25 mouse cellular contexts compared by ENCODE assay signal in the genomic region with DNA sequence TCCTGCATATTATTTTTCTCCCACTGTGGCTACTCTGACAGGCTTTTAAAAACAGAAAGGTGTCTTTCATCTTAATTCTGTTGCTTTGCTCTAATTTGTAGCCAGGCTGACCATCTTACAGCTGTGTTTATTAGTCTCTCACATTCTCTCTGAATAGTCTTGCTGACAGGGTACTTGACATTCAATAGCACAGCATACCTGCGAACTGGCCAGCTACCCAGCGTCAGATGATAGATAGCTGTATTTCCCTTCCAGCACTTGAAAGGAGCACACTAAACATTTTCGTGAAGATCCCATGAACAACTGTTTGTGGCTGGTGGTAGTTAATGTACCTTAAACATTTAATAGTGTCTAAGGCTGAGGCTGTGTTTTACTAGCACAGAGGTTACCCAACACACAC.
DNase-seq lines count a peak whose midpoint lies in the region; ATAC-seq and TF ChIP-seq lines count a peak whose summit lies in the region.
"Had no signal": no experiment of that assay in that cellular context is flagged by ENCODE, and none has a peak within 500 bp of the region (broad histone marks: within the 10 kb centered on the region; RNA-seq: fewer than 3 reads in every experiment).

No protein-coding gene starts in this region.

- ATAC-seq in heart, embryonic 13.5 days (ENCODE audit: extremely low read depth, insufficient number of reproducible peaks, low FRiP score, low TSS enrichment) = no peak
- no peak for ATAC-seq in inflammation-experienced regulatory T-cells, adult 6 months
- ATAC-seq: forebrain, embryonic 13.5 days; forebrain, embryonic 16.5 days; intestine, embryonic 15.5 days; Patski had no signal

- no peaks in the 10 kb centered on the region for H3K36me3 ChIP-seq in heart, embryonic 13.5 days
- H3K36me3 ChIP-seq in heart, adult 2 months (ENCODE audit: control insufficient read depth, insufficient read depth, low read length) = no peaks in the 10 kb centered on the region
- no peaks in the 10 kb centered on the region for H3K36me3 ChIP-seq in heart, embryonic 10.5 days
- H3K36me3 ChIP-seq: forebrain, embryonic 10.5 days; G1E; hindbrain, embryonic 12.5 days; hindbrain, embryonic 15.5 days; intestine, embryonic 15.5 days had no signal

- no peak overlapping the region for H3K4me3 ChIP-seq in gastrocnemius, adult 2 months
- H3K4me3 ChIP-seq in heart, embryonic 13.5 days = no peak overlapping the region
- H3K4me3 ChIP-seq in heart, adult 2 months = no peak overlapping the region
- H3K4me3 ChIP-seq in heart, embryonic 10.5 days = no peak overlapping the region
- H3K4me3 ChIP-seq: forebrain, embryonic 10.5 days; forebrain, embryonic 13.5 days; hindbrain, embryonic 12.5 days; hindbrain, embryonic 15.5 days; intestine, embryonic 15.5 days had no signal

- 27% methylated on average over 3 of the region's 3 CpGs for WGBS in heart, embryonic 13.5 days
- 66% methylated on average over 3 of the region's 3 CpGs for WGBS in heart, adult 2 months
- 30% methylated on average over 3 of the region's 3 CpGs for WGBS in heart, embryonic 10.5 days

- no peak overlapping the region for H3K9ac ChIP-seq in heart, embryonic 13.5 days
- H3K9ac ChIP-seq in heart, adult 2 months (ENCODE audit: low read depth, low read length) = no peak overlapping the region
- H3K9ac ChIP-seq: forebrain, embryonic 13.5 days; hindbrain, embryonic 12.5 days; hindbrain, embryonic 15.5 days; intestine, embryonic 15.5 days had no signal

- intact Hi-C loops in gastrocnemius, adult 2 months (cut with DNase I) = no loop called here
- intact Hi-C loops in gastrocnemius, postnatal 36 days (cut with DNase I) = no loop called here
- intact Hi-C loops in heart, adult 2 months (cut with DNase I) = no loop called here
- intact Hi-C loops in heart, postnatal 10 days (cut with DNase I) = no loop called here

- H3K27ac ChIP-seq in gastrocnemius, adult 2 months = peak overlapping the region; percentile 71
- H3K27ac ChIP-seq in heart, embryonic 13.5 days (replicated peaks) = no peak overlapping the region
- no peak overlapping the region for H3K27ac ChIP-seq in heart, adult 2 months
- no peak overlapping the region for H3K27ac ChIP-seq in heart, embryonic 10.5 days
- H3K27ac ChIP-seq: forebrain, embryonic 10.5 days; forebrain, embryonic 13.5 days; hindbrain, embryonic 12.5 days; hindbrain, embryonic 15.5 days; intestine, embryonic 15.5 days had no signal

- peak; percentile 66 for DNase-seq in gastrocnemius, adult 2 months
- DNase-seq in gastrocnemius, postnatal 36 days = no peak
- no peak for DNase-seq in heart, adult 2 months
- DNase-seq in heart, postnatal 10 days = peak; percentile 23 to 36
- DNase-seq in heart, embryonic 10.5 days (ENCODE audit: low spot score) = no peak
- DNase-seq: adrenal gland, postnatal 10 days; adrenal gland, postnatal 36 days; B cell, adult 2 months; cerebellum, adult 18-20 months; cerebellum, adult 9-10 months; cerebellum, postnatal 14 days; kidney, adult 11 months; kidney, adult 8-10 months had no signal

- no peak for TF ChIP-seq CTCF in gastrocnemius, adult 2 months (IDR thresholded peaks at IDR 0.05)
- TF ChIP-seq CTCF in heart, adult 2 months (IDR thresholded peaks at IDR 0.05) = no peak

- peak overlapping the region; percentile 27; the same call in 1 of the 2 replicates for H3K4me2 ChIP-seq in heart, embryonic 13.5 days
- H3K4me2 ChIP-seq: forebrain, embryonic 13.5 days; heart, embryonic 11.5 days; hindbrain, embryonic 12.5 days; hindbrain, embryonic 15.5 days; intestine, embryonic 15.5 days had no signal

- no peak for TF ChIP-seq POLR2A in heart, adult 2 months (IDR thresholded peaks at IDR 0.05; ENCODE audit: insufficient read depth, low read depth, low read length)

- no peak for TF ChIP-seq EP300 in heart, adult 2 months (IDR thresholded peaks at IDR 0.05; ENCODE audit: insufficient read depth, low read depth, low read length)

- H3K79me2 ChIP-seq in heart, adult 2 months (replicated peaks; ENCODE audit: control insufficient read depth, insufficient read depth, low read length) = no peaks in the 10 kb centered on the region

- H3K9me3 ChIP-seq in heart, embryonic 13.5 days = no peaks in the 10 kb centered on the region
- H3K9me3 ChIP-seq in heart, embryonic 10.5 days = no peaks in the 10 kb centered on the region
- H3K9me3 ChIP-seq: forebrain, embryonic 10.5 days; forebrain, embryonic 13.5 days; hindbrain, embryonic 12.5 days; hindbrain, embryonic 15.5 days; intestine, embryonic 15.5 days had no signal

- peaks cover 36% of the 10 kb centered on the region for H3K4me1 ChIP-seq in heart, embryonic 13.5 days
- H3K4me1 ChIP-seq in heart, adult 2 months (ENCODE audit: control insufficient read depth, insufficient read depth, low read length) = no peaks in the 10 kb centered on the region
- H3K4me1 ChIP-seq in heart, embryonic 10.5 days = peaks cover 39% of the 10 kb centered on the region
- H3K4me1 ChIP-seq: forebrain, embryonic 10.5 days; forebrain, embryonic 13.5 days; intestine, embryonic 15.5 days had no signal

- peaks cover 66% of the 10 kb centered on the region for H3K27me3 ChIP-seq in heart, embryonic 13.5 days (replicated peaks)
- no peaks in the 10 kb centered on the region for H3K27me3 ChIP-seq in heart, adult 2 months (ENCODE audit: control insufficient read depth, insufficient read depth, low read length)
- H3K27me3 ChIP-seq in heart, embryonic 10.5 days (ENCODE audit: insufficient read depth, poor library complexity, severe bottlenecking) = peaks cover 22% of the 10 kb centered on the region; the same call in 1 of the 2 replicates
- H3K27me3 ChIP-seq: CH12.LX; hindbrain, embryonic 15.5 days; intestine, embryonic 15.5 days; Patski had no signal

Comparison
In these comparisons a context has a peak if more than half of its experiments do, and no peak if none do; other contexts are left out.
1. DNase-seq: peak in gastrocnemius, adult 2 months (single experiment) and heart, postnatal 10 days (2 of 2); none in gastrocnemius, postnatal 36 days (0 of 2), heart, adult 2 months (0 of 2) and heart, embryonic 10.5 days (single experiment).